Mouse (Mus musculus) adrenal gland, adult (tissue): Measurements from ENCODE around the gene Ms4a6c.
"Not testable (repeated sequence)": the region's sequence is repeated elsewhere in the genome, so short reads cannot be mapped to it uniquely, and the experiment has no call there.

ENCODE experiments used
- DNase-seq, 2 experiments: peaks; one replicate each; pipeline ENCODE4 v3.0.0; 2022 to 2023; ENCODE audit warnings: low spot score in 1 of 2; ENCODE audit not compliant: inconsistent age in 2 of 2

Gene Ms4a6c

GRCm38 (mm10) chr19:11500796-11501195 is 31.6 kb downstream of the Ms4a6c start:
- DNase-seq = no peak

- DNase-seq = no peak
Measured at GRCm38 (mm10) chr19:11501326-11501725, 32.2 kb downstream of the Ms4a6c start.

- DNase-seq = no peak
Measured at GRCm38 (mm10) chr19:11504857-11505256, 35.7 kb downstream of the Ms4a6c start.

- DNase-seq = no peak
Measured at GRCm38 (mm10) chr19:11513458-11513857, 44.3 kb downstream of the Ms4a6c start.

- DNase-seq = no peak
Measured at GRCm38 (mm10) chr19:11516246-11516645, 47.1 kb downstream of the Ms4a6c start, which contains the start of gene Ms4a6b. Gene Ms4a6b (plus strand): TSS chr19:11516512.

GRCm38 (mm10) chr19:11516845-11517244 is 47.7 kb downstream of the Ms4a6c start:
- no peak for DNase-seq

GRCm38 (mm10) chr19:11517373-11517772 is 48.2 kb downstream of the Ms4a6c start:
- DNase-seq = not testable (repeated sequence)

GRCm38 (mm10) chr19:11518356-11518755 is 49.2 kb downstream of the Ms4a6c start:
- not testable (repeated sequence) for DNase-seq

GRCm38 (mm10) chr19:11520146-11520545 is 51.0 kb downstream of the Ms4a6c start:
- DNase-seq = no peak
